Mouse (Mus musculus): ENCODE results near the gene Prkca.

DNA sequence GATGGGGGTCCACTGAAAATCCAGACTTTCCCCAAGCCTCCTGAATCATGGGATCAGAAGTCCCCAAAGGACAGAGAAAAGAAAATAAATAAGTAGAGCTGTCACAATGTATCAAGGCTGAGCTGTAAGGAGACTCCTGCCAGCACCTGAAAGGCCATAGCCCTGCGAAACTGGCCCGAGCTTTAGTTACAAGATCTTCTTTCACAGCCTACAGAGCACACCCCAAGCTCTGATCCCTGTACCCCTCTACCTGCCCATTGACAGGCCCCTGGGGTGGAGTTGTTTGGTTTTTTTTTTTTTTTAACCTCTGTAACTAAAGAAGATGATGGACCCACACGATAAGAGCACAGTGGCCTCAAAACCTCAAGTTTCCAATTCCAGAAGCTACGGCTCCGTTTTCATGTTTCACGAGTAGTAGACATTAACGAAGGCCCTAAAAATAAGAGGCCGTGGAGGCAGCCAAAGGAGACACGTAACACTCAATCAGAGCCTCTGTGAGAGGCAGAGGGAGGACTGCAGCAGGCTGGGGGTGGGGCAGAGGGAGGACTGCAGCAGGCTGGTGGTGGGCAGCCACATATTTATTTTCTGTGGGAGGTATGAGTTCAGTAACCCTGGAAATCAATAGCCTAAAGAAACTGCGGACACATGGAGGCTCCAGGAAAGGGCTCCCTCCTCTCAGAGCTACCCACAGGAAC lies 41.8 kb downstream of the Prkca start:
- no peak for TF ChIP-seq CTCF (IDR thresholded peaks at IDR 0.05; ENCODE audit: low read depth)
- no peak for TF ChIP-seq EP300 (IDR thresholded peaks at IDR 0.05; ENCODE audit: low read depth)
